Mouse (Mus musculus) left cerebral cortex, postnatal 25 days (tissue): ENCODE measurements around the gene Pdxk. TPM values are rescaled to one million over a fixed set of nuclear protein-coding genes. Genes with fewer than 3 reads are reported as not detected.

Experiments
- DNase-seq, 2 experiments: peaks; one replicate each; pipeline ENCODE4 v3.0.0; 2022; ENCODE audit warnings: low spot score in 2 of 2, mixed read lengths in 1 of 2
- intact Hi-C: fragments of 180-260 bp; cut with DNase I; formaldehyde crosslinking; loops from one replicate; pipeline ENCODE4 v1.15.1; 2025
- total RNA-seq, 2 experiments: library from RNA; stranded (reverse); gene quantifications; 2 replicates each; pipeline ENCODE4 v1.2.3; 2021

Pdxk gene
- total RNA-seq, 2 experiments from 2014 or later = 109 to 122 TPM

DNA sequence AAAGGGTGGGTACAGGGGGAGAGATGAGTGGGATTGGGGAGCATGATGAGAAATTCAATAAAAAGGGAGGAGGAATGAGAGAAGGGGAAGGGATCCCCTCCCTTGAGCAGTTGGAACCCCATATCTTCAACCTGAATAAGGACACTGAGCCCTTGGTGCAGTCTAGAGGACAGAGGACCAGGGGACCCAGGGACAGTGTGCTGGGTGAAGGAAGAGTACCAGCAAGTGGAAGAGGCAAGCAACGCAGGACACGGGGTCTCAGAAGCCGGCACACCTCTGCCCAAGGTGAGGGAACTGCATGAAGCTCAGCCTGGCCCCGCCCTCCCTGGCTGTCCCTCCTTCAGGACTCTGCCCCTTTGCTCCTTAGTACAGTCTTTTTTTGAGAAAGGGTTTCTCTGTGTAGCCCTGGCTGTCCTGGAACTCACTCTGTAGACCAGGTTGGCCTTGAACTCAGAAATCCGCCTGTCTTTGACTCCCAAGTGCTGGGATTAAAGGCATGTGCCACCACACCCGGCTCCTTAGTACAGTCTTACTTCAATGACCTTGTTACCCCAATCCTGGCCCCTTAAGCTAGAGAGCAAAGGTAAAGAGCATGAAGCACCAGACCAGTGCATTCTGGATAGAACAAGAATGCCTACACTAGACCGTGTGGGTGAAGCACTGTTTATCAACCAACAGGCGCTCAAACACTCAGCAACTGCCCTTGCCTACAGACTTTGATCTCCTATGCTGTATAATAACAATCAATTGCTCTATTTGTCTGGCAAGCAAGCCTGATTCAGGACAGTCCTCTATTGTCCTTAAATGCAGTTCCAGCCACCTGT lies 1.6 kb downstream of the Pdxk start:
- DNase-seq = no peak
- intact Hi-C loops = loop anchor here (5.0 kb wide), 1 partner anchor 109 kb away; the partner anchor contains the start of gene Ilvbl

GRCm38 (mm10) chr10:78461767-78462166 lies 3.0 kb downstream of the Pdxk start:
- intact Hi-C loops = loop anchor here (5.0 kb wide), 1 partner anchor 111 kb away; the partner anchor contains the start of gene Ilvbl

DNA sequence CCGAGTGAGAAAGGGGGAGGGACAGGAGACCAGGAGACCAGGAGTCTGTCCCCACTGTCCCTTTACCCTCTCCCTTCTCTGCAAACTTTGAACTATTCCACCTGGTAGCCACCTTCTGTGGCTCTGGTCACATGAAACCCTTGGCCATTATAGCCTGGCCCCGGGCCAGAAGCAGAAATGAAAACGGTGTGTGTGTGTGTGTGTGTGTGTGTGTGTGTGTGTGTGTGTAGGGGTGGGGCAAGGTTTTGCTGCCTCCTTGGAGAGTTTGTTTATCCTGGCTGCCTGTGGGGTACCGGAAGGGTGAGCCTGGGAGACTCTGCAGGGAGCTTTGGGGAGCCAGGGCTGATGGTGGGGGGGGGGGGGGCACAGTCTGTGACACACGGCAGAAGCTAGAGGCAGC lies 4.3 kb downstream of the Pdxk start:
- no peak for DNase-seq
- intact Hi-C loops = loop anchor here (5.0 kb wide), 1 partner anchor 112 kb away; the partner anchor contains the start of gene Ilvbl

More at GRCm38 (mm10) chr10:78461767-78462166, 3.0 kb downstream of the Pdxk start:
- no peak for DNase-seq

DNA sequence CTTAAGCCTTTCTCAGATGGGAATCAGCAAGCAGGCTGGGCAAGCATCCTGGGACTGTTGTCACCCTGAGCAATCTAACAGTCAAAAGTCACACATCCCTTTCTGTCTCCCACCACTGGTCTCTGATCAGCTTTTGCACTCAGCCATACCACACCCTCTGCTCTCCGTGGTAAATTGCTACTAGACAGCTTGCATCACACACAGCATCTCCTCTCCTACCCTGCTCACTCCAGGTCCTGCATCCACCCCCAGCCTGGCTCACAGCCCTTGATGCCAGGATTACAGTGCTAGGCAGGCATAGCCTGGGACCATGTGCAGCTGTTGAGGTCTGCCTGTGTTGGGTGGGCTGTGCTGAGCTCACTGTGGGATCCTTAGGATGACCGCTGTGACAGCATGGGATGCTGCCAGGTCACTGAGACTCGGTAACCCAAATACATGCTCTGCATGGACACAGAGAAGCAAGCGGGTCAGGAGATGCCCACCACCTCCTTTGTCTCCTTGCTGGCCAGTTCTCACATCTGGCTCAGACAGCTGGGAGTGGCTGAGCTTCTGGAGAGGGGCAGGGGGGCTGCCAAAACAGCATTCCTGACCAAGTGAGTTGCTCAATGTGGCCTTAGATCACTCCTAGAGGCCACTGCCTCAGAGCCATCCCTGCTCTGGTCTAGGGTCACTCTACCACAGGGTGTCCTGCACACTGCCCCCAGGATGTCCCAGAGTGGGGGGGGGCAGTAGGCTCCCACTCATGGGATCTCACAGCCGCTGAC lies 6.2 kb downstream of the Pdxk start:
- intact Hi-C loops = no loop called here
- peak in 1 of 2 experiments; percentile 49 for DNase-seq

DNA sequence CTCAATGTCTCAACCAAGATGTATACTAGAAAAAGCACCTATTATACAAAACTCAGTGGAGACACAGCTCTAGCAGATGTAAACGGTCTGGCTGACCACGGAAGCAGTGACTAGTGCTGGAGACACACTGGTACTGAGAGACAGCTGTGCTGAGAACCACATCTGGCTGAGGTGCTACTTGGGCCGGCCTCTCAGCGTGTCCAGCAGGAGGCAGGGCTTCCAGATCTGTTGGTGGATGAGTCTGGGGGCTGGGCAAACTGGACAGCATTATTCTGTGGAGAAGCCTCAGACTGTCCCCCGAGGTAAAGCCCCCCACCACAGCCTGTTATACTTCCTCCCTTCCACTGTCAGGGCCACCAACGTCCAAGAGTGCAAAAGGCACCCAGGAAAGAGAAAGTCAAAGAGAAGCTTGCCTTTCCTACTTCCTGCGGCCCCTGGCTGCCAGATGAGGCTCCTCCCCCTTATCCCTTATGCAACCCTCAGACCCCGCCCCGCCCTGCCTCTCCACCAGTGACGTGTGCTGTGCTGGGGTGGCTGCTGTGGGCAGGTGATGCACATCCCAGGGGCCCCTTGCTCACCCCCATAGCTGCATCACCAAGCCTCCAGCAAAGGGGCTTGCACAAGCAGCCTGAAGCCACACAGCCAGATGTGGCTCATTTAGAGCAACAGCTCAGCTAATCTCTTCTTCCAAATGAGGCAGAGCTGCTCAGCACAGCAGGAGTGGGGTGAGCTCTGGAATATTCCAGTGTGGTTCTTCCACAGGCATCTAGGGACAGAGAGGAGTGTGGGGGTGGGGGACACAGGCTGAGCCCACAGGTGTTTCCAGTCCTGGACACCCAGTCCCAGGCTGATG lies 7.1 kb downstream of the Pdxk start:
- DNase-seq = peak in 1 of 2 experiments; percentile 53
- intact Hi-C loops = no loop called here

- intact Hi-C loops = no loop called here
- peak in 1 of 2 experiments; percentile 32 for DNase-seq
Measured at GRCm38 (mm10) chr10:78456696-78457095, 8.1 kb downstream of the Pdxk start.

GRCm38 (mm10) chr10:78452641-78453040 lies 12.1 kb downstream of the Pdxk start:
- DNase-seq = no peak
- intact Hi-C loops = no loop called here

DNA sequence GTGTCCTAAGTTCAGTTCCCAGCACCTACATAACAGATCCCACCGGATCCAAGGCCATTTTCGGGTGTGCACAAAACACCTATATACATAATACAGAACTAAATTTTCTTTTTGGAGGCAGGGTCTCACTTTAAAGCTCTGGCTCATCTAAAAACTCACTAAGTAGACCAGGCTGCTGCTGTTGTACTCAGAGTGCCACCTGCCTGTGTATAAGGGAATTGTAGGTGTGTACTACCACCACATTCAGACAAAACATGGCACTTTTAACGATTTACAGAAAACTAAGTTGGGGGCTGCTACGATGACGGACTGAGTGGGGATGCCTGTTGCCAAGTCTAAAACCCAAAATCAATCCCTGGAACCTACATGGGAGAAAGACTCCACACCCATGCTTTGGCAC lies 14.0 kb downstream of the Pdxk start:
- no peak for DNase-seq
- intact Hi-C loops = no loop called here

DNA sequence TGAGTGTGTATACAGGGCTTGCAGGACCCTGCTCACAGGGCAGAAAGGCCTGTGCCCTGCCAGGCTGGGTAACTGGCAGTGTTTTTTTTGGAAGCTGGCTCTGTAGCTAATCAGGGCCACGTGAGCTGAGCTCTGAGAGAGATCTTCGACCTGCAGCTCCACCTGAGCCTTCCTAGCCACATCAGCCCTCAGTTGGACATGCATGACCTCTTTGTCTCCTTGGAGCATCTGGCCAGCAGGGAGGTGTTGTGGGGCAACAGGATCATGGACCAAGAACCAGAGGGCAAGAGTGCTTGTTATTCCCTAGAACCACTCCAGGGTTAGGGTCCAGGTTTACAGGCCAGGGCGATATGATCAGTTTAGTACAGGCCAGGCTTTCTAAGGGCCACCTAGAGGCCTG lies 17.4 kb downstream of the Pdxk start:
- intact Hi-C loops = loop anchor here (10.0 kb wide), 1 partner anchor 157 kb away; no protein-coding TSS in a partner anchor
- no peak for DNase-seq

DNA sequence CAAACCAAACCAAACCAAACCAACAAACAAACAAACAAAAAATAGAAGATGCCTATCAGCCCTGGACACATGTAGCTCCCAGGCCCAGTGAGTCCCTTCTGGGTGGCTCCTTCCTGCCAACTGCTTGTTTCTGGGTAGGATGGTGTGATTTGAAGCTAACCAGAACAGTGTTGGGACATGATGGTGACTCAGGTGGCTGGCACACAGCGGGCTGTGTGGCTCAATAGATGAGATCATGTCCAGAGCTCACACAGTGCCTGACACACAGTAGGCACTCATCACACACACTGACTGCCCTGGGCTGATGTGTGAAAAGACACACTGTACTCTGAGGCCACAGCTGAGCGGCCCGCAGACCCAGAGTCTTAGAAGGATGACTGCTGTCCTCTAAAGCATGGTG lies 18.6 kb downstream of the Pdxk start:
- no peak for DNase-seq
- intact Hi-C loops = loop anchor here (10.0 kb wide), 1 partner anchor 159 kb away; no protein-coding TSS in a partner anchor

GRCm38 (mm10) chr10:78442292-78442691 lies 22.5 kb downstream of the Pdxk start:
- no peak for DNase-seq
- intact Hi-C loops = loop anchor here (10.0 kb wide), 1 partner anchor 163 kb away; no protein-coding TSS in a partner anchor

DNA sequence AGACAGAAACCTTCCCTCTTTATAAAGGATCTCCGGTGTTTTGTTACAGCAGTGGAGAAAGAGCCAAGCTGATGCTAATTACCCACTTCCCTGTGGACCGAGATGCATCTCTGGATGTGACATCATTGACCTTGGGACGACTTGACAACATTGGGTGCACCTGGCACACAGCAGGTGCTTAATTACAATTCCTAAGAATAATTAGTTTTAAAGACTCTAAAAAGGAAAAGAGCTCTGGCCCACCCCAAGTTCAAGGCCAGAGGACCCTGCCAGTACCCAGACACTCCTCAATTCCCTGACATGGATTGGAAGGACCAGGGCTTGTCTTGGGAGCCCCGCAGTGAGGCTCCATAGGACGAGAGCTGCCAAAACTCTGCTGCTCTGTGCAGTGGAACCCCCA lies 23.2 kb downstream of the Pdxk start:
- intact Hi-C loops = loop anchor here (10.0 kb wide), 1 partner anchor 163 kb away; no protein-coding TSS in a partner anchor
- no peak for DNase-seq

DNA sequence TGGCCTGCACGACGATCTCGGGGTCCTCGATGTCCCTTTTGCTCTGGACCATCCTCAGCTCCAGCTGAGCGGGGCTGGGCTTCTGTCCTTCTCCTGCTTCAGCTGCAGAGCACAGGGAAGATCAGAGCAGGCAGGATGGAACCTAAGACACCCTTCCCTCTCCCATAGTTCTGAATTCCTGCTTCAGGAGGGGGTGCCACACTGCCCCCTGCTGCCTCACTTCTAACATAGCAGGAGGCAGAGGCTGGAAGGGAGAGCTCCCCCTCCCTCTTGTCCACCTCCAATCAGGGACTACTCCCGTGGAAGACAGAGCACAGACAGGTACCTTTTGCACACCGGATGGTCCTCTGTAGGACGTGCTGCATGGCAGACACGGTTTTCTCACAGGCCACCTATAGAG lies 24.0 kb downstream of the Pdxk start:
- DNase-seq = no peak
- intact Hi-C loops = loop anchor here (10.0 kb wide), 1 partner anchor 164 kb away; no protein-coding TSS in a partner anchor

DNA sequence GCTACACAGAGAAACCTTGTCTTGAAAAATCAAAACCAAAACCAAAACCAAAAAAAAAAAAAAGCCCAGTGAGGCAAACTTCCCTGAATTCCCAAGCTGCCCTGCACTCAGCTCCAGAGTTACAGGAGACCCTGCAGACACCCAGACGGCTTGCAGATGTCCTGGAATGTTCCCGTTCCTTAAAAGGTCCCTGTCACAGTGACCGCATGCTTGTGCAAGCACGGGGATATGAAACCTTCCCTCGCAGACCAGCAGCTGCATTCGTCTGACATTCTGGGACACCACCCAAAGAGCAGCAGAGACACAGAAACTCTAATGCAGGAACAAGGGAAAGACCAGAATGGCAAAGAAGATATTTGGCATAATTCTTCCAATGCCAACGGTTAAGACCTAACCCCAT lies 24.8 kb downstream of the Pdxk start:
- intact Hi-C loops = loop anchor here (2.0 to 10.0 kb wide), 2 partner anchors 47 to 165 kb away; no protein-coding TSS in a partner anchor
- DNase-seq = no peak

DNA sequence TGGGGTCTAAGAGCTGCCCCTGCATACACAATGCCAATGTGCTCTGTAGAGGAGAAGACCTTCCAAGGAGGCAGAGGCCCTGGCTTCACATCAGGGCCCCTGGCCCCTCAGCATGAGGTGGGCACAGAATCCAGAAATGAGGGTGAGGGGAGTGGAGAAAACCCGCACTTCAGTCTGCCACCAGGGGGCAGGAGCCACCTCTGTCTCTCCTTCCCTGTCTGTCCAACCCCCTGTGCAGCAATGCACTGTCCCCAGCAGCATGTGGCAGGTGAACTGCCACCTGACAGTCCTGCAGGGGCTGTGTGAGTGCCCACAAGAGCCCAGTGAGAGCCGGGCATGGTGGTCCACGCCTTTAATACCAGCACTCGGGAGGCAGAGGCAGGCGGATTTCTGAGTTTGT lies 25.2 kb downstream of the Pdxk start:
- intact Hi-C loops = loop anchor here (2.0 kb wide), 1 partner anchor 47 kb away; no protein-coding TSS in a partner anchor
- no peak for DNase-seq

- intact Hi-C loops = loop anchor here (2.0 kb wide), 1 partner anchor 49 kb away; no protein-coding TSS in a partner anchor
- DNase-seq = peak; percentile 73 to 81
Measured at GRCm38 (mm10) chr10:78438094-78438493, 26.7 kb downstream of the Pdxk start.

- no peak for DNase-seq
- intact Hi-C loops = no loop called here
Measured at GRCm38 (mm10) chr10:78432853-78433252, 31.9 kb downstream of the Pdxk start.

- intact Hi-C loops = no loop called here
- no peak for DNase-seq
Measured at GRCm38 (mm10) chr10:78429776-78430175, 35.0 kb downstream of the Pdxk start.

DNA sequence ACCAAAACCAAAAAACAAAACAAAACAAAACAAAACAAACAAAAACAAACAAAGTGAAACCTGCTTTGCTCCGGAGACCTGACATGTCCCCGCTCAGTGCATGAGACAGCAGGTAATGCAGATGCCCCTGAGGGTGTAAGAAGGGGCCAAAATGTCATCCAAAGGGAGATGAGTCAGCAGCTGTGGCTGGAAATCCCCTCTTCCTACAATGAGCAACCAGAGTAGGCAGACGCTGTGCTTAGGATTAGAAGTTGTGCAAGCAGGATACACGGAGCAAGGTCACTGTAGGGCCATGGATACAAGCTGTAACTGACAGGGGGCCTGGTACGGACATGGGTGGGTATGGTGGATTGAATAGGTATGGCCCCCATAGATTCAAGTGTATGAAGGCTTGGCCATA lies 35.6 kb downstream of the Pdxk start:
- DNase-seq = no peak
- intact Hi-C loops = no loop called here
